Mouse (Mus musculus) kidney, embryonic 16.5 days (tissue): ENCODE data around the gene Zmynd10. TPM values are rescaled to one million over a fixed set of nuclear protein-coding genes. Genes with fewer than 3 reads are reported as not detected.
A peak's percentile ranks its signal among the peaks of the same experiment; 100 is the strongest.

Experiments
- ATAC-seq: fragments of 200-750 bp; cut with Nextera tagmentation; 2 replicates; pipeline ENCODE4 v1.8.0; 2017; ENCODE audit warnings: moderate TSS enrichment; ENCODE audit not compliant: low FRiP score, low TSS enrichment
- H3K27ac ChIP-seq: fragments of 300-500 bp; sonication (generic); 2 replicates; pipeline ENCODE4 v1.5.1; 2014; ENCODE audit warnings: low read length
- H3K27me3 ChIP-seq: fragments of 300-500 bp; sonication (generic); 2 replicates; pipeline ENCODE4 v1.6.1; 2014; ENCODE audit warnings: low read length, control low read depth, mixed read lengths; ENCODE audit not compliant: insufficient read depth
- H3K36me3 ChIP-seq: fragments of 300-500 bp; sonication (generic); 2 replicates; pipeline ENCODE4 v1.6.1; 2014; ENCODE audit warnings: low read length, control low read depth, mixed read lengths; ENCODE audit not compliant: insufficient read depth
- H3K4me1 ChIP-seq: fragments of 300-500 bp; sonication (generic); 2 replicates; pipeline ENCODE4 v1.6.1; 2014; ENCODE audit warnings: low read length, control low read depth, mixed read lengths; ENCODE audit not compliant: insufficient read depth
- H3K4me2 ChIP-seq: fragments of 300-500 bp; sonication (generic); replicated peaks from 2 replicates; pipeline ENCODE4 v1.6.1; 2014; ENCODE audit warnings: low read depth, low read length
- H3K4me3 ChIP-seq: fragments of 300-500 bp; sonication (generic); 2 replicates; pipeline ENCODE4 v1.5.1; 2014; ENCODE audit warnings: mild to moderate bottlenecking, low read length
- H3K9ac ChIP-seq: fragments of 300-500 bp; sonication (generic); replicated peaks from 2 replicates; pipeline ENCODE4 v1.6.1; 2014; ENCODE audit warnings: low read length
- H3K9me3 ChIP-seq: fragments of 300-500 bp; sonication (generic); 2 replicates; pipeline ENCODE4 v1.6.1; 2016; ENCODE audit warnings: low read length, control low read depth
- WGBS: fragments of 180-500 bp; shearing (Covaris S2); extraction: QIAGEN DNeasy Blood & Tissue Kit; methylation state at CpG from one replicate; pipeline ENCODE4 v1.1.7; 2014; 5-methylcytosine and 5-hydroxymethylcytosine counted together
- polyA plus RNA-seq: library from polyadenylated mRNA; unstranded; fragments of >200 nt; fragmentation: Nextera tagmentation; extraction: Ambion mirVana; gene quantifications from 2 replicates; pipeline ENCODE4 v1.2.1, GENCODE M21; 2015

Gene Zmynd10
- polyA plus RNA-seq, 1 experiment from 2014 or later, result 3.3 TPM

GRCm38 (mm10) chr9:107520331-107520730 lies 26.8 kb upstream of the Zmynd10 start:
- Histone ChIP-seq H3K36me3 (no peaks in the 10 kb centered on the region), H3K4me2 (no peak overlapping the region), H3K27me3 (peaks cover 1% of the 10 kb centered on the region; the same call in 1 of the 2 replicates), H3K9me3 (no peaks in the 10 kb centered on the region), H3K4me3 (no peak overlapping the region), H3K9ac (no peak overlapping the region), H3K27ac (no peak overlapping the region), H3K4me1 (peaks cover 10% of the 10 kb centered on the region)
- ATAC-seq, result no peak
- WGBS, result 67% methylated on average over 6 of the region's 6 CpGs

GRCm38 (mm10) chr9:107521190-107521589 lies 25.9 kb upstream of the Zmynd10 start:
- Histone ChIP-seq H3K4me1 (peaks cover 10% of the 10 kb centered on the region), H3K4me2 (no peak overlapping the region), H3K9me3 (no peaks in the 10 kb centered on the region), H3K27me3 (peaks cover 10% of the 10 kb centered on the region), H3K9ac (no peak overlapping the region), H3K4me3 (no peak overlapping the region), H3K27ac (no peak overlapping the region), H3K36me3 (no peaks in the 10 kb centered on the region)
- ATAC-seq, result no peak
- WGBS, result 57% methylated on average over 5 of the region's 5 CpGs

- ATAC-seq, result peak; percentile 43; the same call in 1 of the 2 replicates
- H3K4me3 ChIP-seq, result peak overlapping the region; percentile 17; the same call in 1 of the 2 replicates
- H3K27ac ChIP-seq, result no peak overlapping the region
- 20% methylated on average over 24 of the region's 25 CpGs for WGBS
- H3K4me1 ChIP-seq, result peaks cover 16% of the 10 kb centered on the region
- peak overlapping the region; percentile 49 for H3K4me2 ChIP-seq
- peak overlapping the region; percentile 29; the same call in 1 of the 2 replicates for H3K9ac ChIP-seq
- peaks cover 14% of the 10 kb centered on the region for H3K27me3 ChIP-seq
- no peaks in the 10 kb centered on the region for H3K36me3 ChIP-seq
- no peaks in the 10 kb centered on the region for H3K9me3 ChIP-seq
Observed at GRCm38 (mm10) chr9:107521711-107522399, 25.2 kb upstream of the Zmynd10 start.

GRCm38 (mm10) chr9:107522400-107522711 lies 24.7 kb upstream of the Zmynd10 start:
- Histone ChIP-seq H3K4me3 (no peak overlapping the region), H3K36me3 (no peaks in the 10 kb centered on the region), H3K27me3 (peaks cover 16% of the 10 kb centered on the region), H3K4me1 (peaks cover 21% of the 10 kb centered on the region), H3K27ac (no peak overlapping the region), H3K9me3 (no peaks in the 10 kb centered on the region), H3K4me2 (no peak overlapping the region), H3K9ac (peak overlapping the region; percentile 29; the same call in 1 of the 2 replicates)
- 31% methylated on average over 2 of the region's 2 CpGs for WGBS
- no peak for ATAC-seq

- H3K27me3 ChIP-seq, result peaks cover 25% of the 10 kb centered on the region
- no peaks in the 10 kb centered on the region for H3K36me3 ChIP-seq
- H3K9me3 ChIP-seq, result no peaks in the 10 kb centered on the region
- peaks cover 21% of the 10 kb centered on the region for H3K4me1 ChIP-seq
- peak overlapping the region; percentile 49 for H3K9ac ChIP-seq
- H3K4me2 ChIP-seq, result peak overlapping the region; percentile 77
- peak overlapping the region; percentile 46 for H3K4me3 ChIP-seq
- peak; percentile 82 for ATAC-seq
- no peak overlapping the region for H3K27ac ChIP-seq
- 5% methylated on average over 44 of the region's 44 CpGs for WGBS
Observed at GRCm38 (mm10) chr9:107526198-107527026, 20.7 kb upstream of the Zmynd10 start.

GRCm38 (mm10) chr9:107533791-107534407 lies 13.2 kb upstream of the Zmynd10 start, which contains the start of gene Tmem115:
Tmem115 (plus strand) TSS chr9:107533945.
- peak; percentile 98 for ATAC-seq
- H3K4me3 ChIP-seq, result peak within 1 kb of the TSS; percentile 96
- peaks cover 13% of the 10 kb centered on the region for H3K36me3 ChIP-seq
- under 1% methylated on average over 48 of the region's 48 CpGs for WGBS
- H3K4me2 ChIP-seq, result peak within 1 kb of the TSS; percentile 99
- no peaks in the 10 kb centered on the region for H3K9me3 ChIP-seq
- no peaks in the 10 kb centered on the region for H3K27me3 ChIP-seq
- peak within 1 kb of the TSS; percentile 84 for H3K27ac ChIP-seq
- peaks cover 24% of the 10 kb centered on the region for H3K4me1 ChIP-seq
- peak within 1 kb of the TSS; percentile 83 for H3K9ac ChIP-seq

- ATAC-seq, result 0 out of 2 replicates have a peak, but pooled peaks have one; percentile 1
- peak overlapping the region; percentile 83 for H3K9ac ChIP-seq
- no peaks in the 10 kb centered on the region for H3K9me3 ChIP-seq
- H3K4me2 ChIP-seq, result peak overlapping the region; percentile 99
- under 1% methylated on average over 40 of the region's 40 CpGs for WGBS
- H3K27me3 ChIP-seq, result no peaks in the 10 kb centered on the region
- peak overlapping the region; percentile 96 for H3K4me3 ChIP-seq
- peaks cover 20% of the 10 kb centered on the region for H3K36me3 ChIP-seq
- H3K27ac ChIP-seq, result peak overlapping the region; percentile 84
- peaks cover 24% of the 10 kb centered on the region for H3K4me1 ChIP-seq
Observed at GRCm38 (mm10) chr9:107534408-107535202, 12.5 kb upstream of the Zmynd10 start.

- Histone ChIP-seq H3K4me1 (peaks cover 40% of the 10 kb centered on the region), H3K9me3 (no peaks in the 10 kb centered on the region), H3K4me3 (no peak overlapping the region), H3K9ac (no peak overlapping the region), H3K36me3 (peaks cover 26% of the 10 kb centered on the region), H3K27me3 (no peaks in the 10 kb centered on the region), H3K4me2 (no peak overlapping the region), H3K27ac (no peak overlapping the region)
- ATAC-seq, result no peak
- 96% methylated on average over 7 of the region's 7 CpGs for WGBS
Observed at GRCm38 (mm10) chr9:107538231-107538630, 8.9 kb upstream of the Zmynd10 start.

- H3K27ac ChIP-seq, result no peak overlapping the region
- H3K9me3 ChIP-seq, result no peaks in the 10 kb centered on the region
- ATAC-seq, result no peak
- peaks cover 29% of the 10 kb centered on the region for H3K36me3 ChIP-seq
- H3K4me1 ChIP-seq, result peaks cover 38% of the 10 kb centered on the region
- 97% methylated on average over 3 of the region's 3 CpGs for WGBS
- no peaks in the 10 kb centered on the region for H3K27me3 ChIP-seq
- no peak overlapping the region for H3K4me3 ChIP-seq
- H3K9ac ChIP-seq, result no peak overlapping the region
- no peak overlapping the region for H3K4me2 ChIP-seq
Observed at GRCm38 (mm10) chr9:107538711-107539110, 8.4 kb upstream of the Zmynd10 start.
